Mouse (Mus musculus): ENCODE results near the gene Dennd1b. TPM values are rescaled to one million over a fixed set of nuclear protein-coding genes. Genes with fewer than 3 reads are reported as not detected.

The Dennd1b gene
- polyA plus RNA-seq, 1 experiment from 2014 or later, result 5.3 TPM

GRCm38 (mm10) chr1:139025882-139026645, 62.8 kb downstream of the Dennd1b start:
- no peak overlapping the region for H3K9ac ChIP-seq (ENCODE audit: low read depth, low read length)
- no peak overlapping the region for H3K4me2 ChIP-seq (ENCODE audit: low read depth, low read length)
- H3K4me3 ChIP-seq (ENCODE audit: low read length), result no peak overlapping the region
- WGBS, result 72% methylated on average over 8 of the region's 8 CpGs
- ATAC-seq, result no peak
- H3K36me3 ChIP-seq (ENCODE audit: control insufficient read depth, insufficient read depth, low read length), result no peaks in the 10 kb centered on the region
- H3K27ac ChIP-seq (ENCODE audit: low read length), result no peak overlapping the region
- no peaks in the 10 kb centered on the region for H3K27me3 ChIP-seq (replicated peaks; ENCODE audit: control insufficient read depth, insufficient read depth, low read length)
- no peaks in the 10 kb centered on the region for H3K9me3 ChIP-seq (ENCODE audit: control insufficient read depth, low read length)
- no peaks in the 10 kb centered on the region for H3K4me1 ChIP-seq (ENCODE audit: control insufficient read depth, insufficient read depth, low read length)

GRCm38 (mm10) chr1:139029521-139029920, 66.3 kb downstream of the Dennd1b start:
- Histone ChIP-seq H3K9me3 (ENCODE audit: control insufficient read depth, low read length) (no peaks in the 10 kb centered on the region), H3K27ac (ENCODE audit: low read length) (no peak overlapping the region), H3K4me2 (ENCODE audit: low read depth, low read length) (no peak overlapping the region), H3K4me3 (ENCODE audit: low read length) (no peak overlapping the region), H3K9ac (ENCODE audit: low read depth, low read length) (no peak overlapping the region), H3K27me3 (replicated peaks; ENCODE audit: control insufficient read depth, insufficient read depth, low read length) (no peaks in the 10 kb centered on the region), H3K4me1 (ENCODE audit: control insufficient read depth, insufficient read depth, low read length) (no peaks in the 10 kb centered on the region), H3K36me3 (ENCODE audit: control insufficient read depth, insufficient read depth, low read length) (no peaks in the 10 kb centered on the region)
- ATAC-seq, result no peak

GRCm38 (mm10) chr1:139032411-139032810, 69.2 kb downstream of the Dennd1b start:
- no peak overlapping the region for H3K4me2 ChIP-seq (ENCODE audit: low read depth, low read length)
- 95% methylated on average over 1 of the region's 1 CpGs for WGBS
- H3K27me3 ChIP-seq (replicated peaks; ENCODE audit: control insufficient read depth, insufficient read depth, low read length), result no peaks in the 10 kb centered on the region
- no peaks in the 10 kb centered on the region for H3K4me1 ChIP-seq (ENCODE audit: control insufficient read depth, insufficient read depth, low read length)
- no peak overlapping the region for H3K9ac ChIP-seq (ENCODE audit: low read depth, low read length)
- H3K27ac ChIP-seq (ENCODE audit: low read length), result no peak overlapping the region
- H3K4me3 ChIP-seq (ENCODE audit: low read length), result no peak overlapping the region
- H3K9me3 ChIP-seq (ENCODE audit: control insufficient read depth, low read length), result no peaks in the 10 kb centered on the region
- ATAC-seq, result no peak
- H3K36me3 ChIP-seq (ENCODE audit: control insufficient read depth, insufficient read depth, low read length), result no peaks in the 10 kb centered on the region

GRCm38 (mm10) chr1:139035141-139035540, 71.9 kb downstream of the Dennd1b start:
- WGBS, result 75% methylated on average over 4 of the region's 4 CpGs
- H3K36me3 ChIP-seq (ENCODE audit: control insufficient read depth, insufficient read depth, low read length), result no peaks in the 10 kb centered on the region
- H3K4me1 ChIP-seq (ENCODE audit: control insufficient read depth, insufficient read depth, low read length), result no peaks in the 10 kb centered on the region
- H3K9me3 ChIP-seq (ENCODE audit: control insufficient read depth, low read length), result no peaks in the 10 kb centered on the region
- H3K4me3 ChIP-seq (ENCODE audit: low read length), result no peak overlapping the region
- H3K4me2 ChIP-seq (ENCODE audit: low read depth, low read length), result no peak overlapping the region
- ATAC-seq, result no peak
- H3K27ac ChIP-seq (ENCODE audit: low read length), result no peak overlapping the region
- H3K27me3 ChIP-seq (replicated peaks; ENCODE audit: control insufficient read depth, insufficient read depth, low read length), result no peaks in the 10 kb centered on the region
- H3K9ac ChIP-seq (ENCODE audit: low read depth, low read length), result no peak overlapping the region

- Histone ChIP-seq H3K4me3 (ENCODE audit: low read length) (no peak overlapping the region), H3K27me3 (replicated peaks; ENCODE audit: control insufficient read depth, insufficient read depth, low read length) (no peaks in the 10 kb centered on the region), H3K27ac (ENCODE audit: low read length) (no peak overlapping the region), H3K4me1 (ENCODE audit: control insufficient read depth, insufficient read depth, low read length) (no peaks in the 10 kb centered on the region), H3K4me2 (ENCODE audit: low read depth, low read length) (no peak overlapping the region), H3K36me3 (ENCODE audit: control insufficient read depth, insufficient read depth, low read length) (no peaks in the 10 kb centered on the region), H3K9ac (ENCODE audit: low read depth, low read length) (no peak overlapping the region), H3K9me3 (ENCODE audit: control insufficient read depth, low read length) (no peaks in the 10 kb centered on the region)
- ATAC-seq, result no peak
- 92% methylated on average over 1 of the region's 1 CpGs for WGBS
Measured at GRCm38 (mm10) chr1:139036302-139036701, 73.1 kb downstream of the Dennd1b start.

- no peaks in the 10 kb centered on the region for H3K36me3 ChIP-seq (ENCODE audit: control insufficient read depth, insufficient read depth, low read length)
- no peaks in the 10 kb centered on the region for H3K27me3 ChIP-seq (replicated peaks; ENCODE audit: control insufficient read depth, insufficient read depth, low read length)
- 69% methylated on average over 7 of the region's 7 CpGs for WGBS
- no peaks in the 10 kb centered on the region for H3K9me3 ChIP-seq (ENCODE audit: control insufficient read depth, low read length)
- no peak overlapping the region for H3K9ac ChIP-seq (ENCODE audit: low read depth, low read length)
- no peaks in the 10 kb centered on the region for H3K4me1 ChIP-seq (ENCODE audit: control insufficient read depth, insufficient read depth, low read length)
- H3K4me3 ChIP-seq (ENCODE audit: low read length), result no peak overlapping the region
- ATAC-seq, result no peak
- H3K4me2 ChIP-seq (ENCODE audit: low read depth, low read length), result no peak overlapping the region
- no peak overlapping the region for H3K27ac ChIP-seq (ENCODE audit: low read length)
Measured at GRCm38 (mm10) chr1:139036768-139037507, 73.7 kb downstream of the Dennd1b start.

- ATAC-seq, result no peak
- 69% methylated on average over 4 of the region's 4 CpGs for WGBS
- no peak overlapping the region for H3K4me2 ChIP-seq (ENCODE audit: low read depth, low read length)
Measured at GRCm38 (mm10) chr1:139038074-139038473, 74.8 kb downstream of the Dennd1b start.

GRCm38 (mm10) chr1:139038620-139039019, 75.4 kb downstream of the Dennd1b start:
- Histone ChIP-seq H3K9me3 (ENCODE audit: control insufficient read depth, low read length) (no peaks in the 10 kb centered on the region), H3K27me3 (replicated peaks; ENCODE audit: control insufficient read depth, insufficient read depth, low read length) (no peaks in the 10 kb centered on the region), H3K36me3 (ENCODE audit: control insufficient read depth, insufficient read depth, low read length) (no peaks in the 10 kb centered on the region), H3K4me3 (ENCODE audit: low read length) (no peak overlapping the region), H3K9ac (ENCODE audit: low read depth, low read length) (no peak overlapping the region), H3K27ac (ENCODE audit: low read length) (no peak overlapping the region), H3K4me2 (ENCODE audit: low read depth, low read length) (no peak overlapping the region), H3K4me1 (ENCODE audit: control insufficient read depth, insufficient read depth, low read length) (no peaks in the 10 kb centered on the region)
- WGBS, result 72% methylated on average over 3 of the region's 3 CpGs
- no peak for ATAC-seq

More at GRCm38 (mm10) chr1:139038074-139038473, 74.8 kb downstream of the Dennd1b start:
- Histone ChIP-seq H3K9ac (ENCODE audit: low read depth, low read length) (no peak overlapping the region), H3K4me3 (ENCODE audit: low read length) (no peak overlapping the region), H3K36me3 (ENCODE audit: control insufficient read depth, insufficient read depth, low read length) (no peaks in the 10 kb centered on the region), H3K27me3 (replicated peaks; ENCODE audit: control insufficient read depth, insufficient read depth, low read length) (no peaks in the 10 kb centered on the region), H3K9me3 (ENCODE audit: control insufficient read depth, low read length) (no peaks in the 10 kb centered on the region), H3K4me1 (ENCODE audit: control insufficient read depth, insufficient read depth, low read length) (no peaks in the 10 kb centered on the region), H3K27ac (ENCODE audit: low read length) (no peak overlapping the region)

GRCm38 (mm10) chr1:139039529-139040230, 76.4 kb downstream of the Dennd1b start:
- no peak overlapping the region for H3K4me2 ChIP-seq (ENCODE audit: low read depth, low read length)
- H3K4me1 ChIP-seq (ENCODE audit: control insufficient read depth, insufficient read depth, low read length), result no peaks in the 10 kb centered on the region
- no peaks in the 10 kb centered on the region for H3K9me3 ChIP-seq (ENCODE audit: control insufficient read depth, low read length)
- WGBS, result 76% methylated on average over 7 of the region's 7 CpGs
- H3K4me3 ChIP-seq (ENCODE audit: low read length), result no peak overlapping the region
- H3K27me3 ChIP-seq (replicated peaks; ENCODE audit: control insufficient read depth, insufficient read depth, low read length), result no peaks in the 10 kb centered on the region
- H3K9ac ChIP-seq (ENCODE audit: low read depth, low read length), result no peak overlapping the region
- H3K27ac ChIP-seq (ENCODE audit: low read length), result no peak overlapping the region
- H3K36me3 ChIP-seq (ENCODE audit: control insufficient read depth, insufficient read depth, low read length), result no peaks in the 10 kb centered on the region
- no peak for ATAC-seq
